Mouse (Mus musculus): ENCODE measurements around the gene Bcan. TPM values are rescaled to one million over a fixed set of nuclear protein-coding genes. Genes with fewer than 3 reads are reported as not detected.

Bcan gene
- total and polyA plus RNA-seq, 3 experiments, result 0.04 TPM; not detected in 2

DNA sequence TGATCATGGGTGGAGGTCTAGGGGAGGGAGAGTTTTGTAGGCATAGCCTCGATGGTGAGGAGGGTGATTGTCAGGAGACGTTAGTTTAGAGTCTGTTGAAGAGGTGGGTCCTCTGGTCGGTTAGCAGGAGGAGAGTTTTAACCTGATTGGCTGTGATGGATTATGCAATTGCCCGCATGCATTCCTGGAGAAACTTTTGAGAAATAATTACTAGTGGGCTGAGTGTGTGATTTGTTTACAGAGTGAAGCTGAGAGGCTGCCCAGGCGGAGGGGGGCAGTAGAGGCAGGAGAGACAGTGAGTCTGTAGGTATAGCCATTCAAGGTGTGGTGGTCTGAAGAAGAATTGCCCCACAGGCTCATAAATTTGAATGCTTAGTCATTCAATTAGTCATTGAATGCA, 33.5 kb upstream of the Bcan start:
- no peak overlapping the region for H3K4me2 ChIP-seq (ENCODE audit: insufficient read depth, low read depth, poor library complexity, severe bottlenecking)
- H3K9ac ChIP-seq (ENCODE audit: insufficient read depth, low read depth), result no peak overlapping the region
- peaks cover 35% of the 10 kb centered on the region for H3K27me3 ChIP-seq (replicated peaks)
- DNase-seq (ENCODE audit: extremely low read depth), result no peak
- dilution Hi-C loops (cut with MboI; ENCODE audit: extremely low pct_ligation_motif_present, extremely low pct_unique_long_range_greater_than_20kb, low sequenced_read_pairs), result no loop called here
- H3K4me1 ChIP-seq (ENCODE audit: control insufficient read depth in 1 of 2, insufficient read depth in 2 of 2), result peaks cover 4 to 15% of the 10 kb centered on the region in 2 experiments; a peak in 3 of 4 replicates
- H3K4me3 ChIP-seq (replicated peaks in 1 of 3; ENCODE audit: low read depth in 2 of 3, low read length in 2 of 3, poor library complexity in 1 of 3), result no peak overlapping the region
- no peaks in the 10 kb centered on the region for H3K79me2 ChIP-seq (replicated peaks; ENCODE audit: control insufficient read depth, extremely low read depth, insufficient read depth, poor library complexity, severe bottlenecking)
- TF ChIP-seq SIN3A (IDR thresholded peaks at IDR 0.05; ENCODE audit: low read length) (no peak), NRF1 (IDR thresholded peaks at IDR 0.05; ENCODE audit: low read depth, low read length) (no peak), RAD21 (IDR thresholded peaks at IDR 0.05; ENCODE audit: low read depth, low read length) (no peak), MYC (IDR thresholded peaks at IDR 0.05; ENCODE audit: low read depth, low read length) (no peak), E2F4 (IDR thresholded peaks at IDR 0.05; ENCODE audit: insufficient replicate concordance, low read depth, low read length) (no peak), PAX5 (IDR thresholded peaks at IDR 0.05; ENCODE audit: low read length) (no peak), ZKSCAN1 (IDR thresholded peaks at IDR 0.05; ENCODE audit: borderline replicate concordance, low read depth, low read length) (no peak), GABPA (IDR thresholded peaks at IDR 0.05; ENCODE audit: insufficient replicate concordance, low read depth, low read length) (no peak), JUN (IDR thresholded peaks at IDR 0.05; ENCODE audit: insufficient read depth, low read depth, low read length) (no peak), CTCF (conservative IDR thresholded peaks at IDR 0.05 in 1 of 2, IDR thresholded peaks at IDR 0.05 in 1 of 2; ENCODE audit: low read depth in 2 of 2, low read length in 2 of 2) (no peak), SMC3 (IDR thresholded peaks at IDR 0.05; ENCODE audit: low read depth, low read length) (no peak), IRF4 (IDR thresholded peaks at IDR 0.05; ENCODE audit: low read depth, low read length) (no peak), KAT2A (IDR thresholded peaks at IDR 0.05; ENCODE audit: insufficient replicate concordance, low read length) (no peak), BHLHE40 (IDR thresholded peaks at IDR 0.05; ENCODE audit: low read depth, low read length) (no peak), ZNF384 (IDR thresholded peaks at IDR 0.05; ENCODE audit: low read depth, low read length) (no peak), POLR2AphosphoS2 (IDR thresholded peaks at IDR 0.05; ENCODE audit: low read depth, low read length) (no peak), CHD2 (IDR thresholded peaks at IDR 0.05; ENCODE audit: low read length) (no peak), UBTF (IDR thresholded peaks at IDR 0.05; ENCODE audit: low read depth, low read length) (no peak)
- in situ Hi-C loops (cut with MboI; ENCODE audit: low pct_ligation_motif_present, low pct_unique_long_range_greater_than_20kb, low sequenced_read_pairs), result no loop called here
- no peak overlapping the region for H3K27ac ChIP-seq (ENCODE audit: insufficient read depth, low read depth)
- H3K36me3 ChIP-seq (replicated peaks in 1 of 2; ENCODE audit: control insufficient read depth in 1 of 2, insufficient read depth in 1 of 2, low read length in 1 of 2), result no peaks in the 10 kb centered on the region
- peaks cover 4% of the 10 kb centered on the region for H3K9me3 ChIP-seq (replicated peaks; ENCODE audit: low read length)

DNA sequence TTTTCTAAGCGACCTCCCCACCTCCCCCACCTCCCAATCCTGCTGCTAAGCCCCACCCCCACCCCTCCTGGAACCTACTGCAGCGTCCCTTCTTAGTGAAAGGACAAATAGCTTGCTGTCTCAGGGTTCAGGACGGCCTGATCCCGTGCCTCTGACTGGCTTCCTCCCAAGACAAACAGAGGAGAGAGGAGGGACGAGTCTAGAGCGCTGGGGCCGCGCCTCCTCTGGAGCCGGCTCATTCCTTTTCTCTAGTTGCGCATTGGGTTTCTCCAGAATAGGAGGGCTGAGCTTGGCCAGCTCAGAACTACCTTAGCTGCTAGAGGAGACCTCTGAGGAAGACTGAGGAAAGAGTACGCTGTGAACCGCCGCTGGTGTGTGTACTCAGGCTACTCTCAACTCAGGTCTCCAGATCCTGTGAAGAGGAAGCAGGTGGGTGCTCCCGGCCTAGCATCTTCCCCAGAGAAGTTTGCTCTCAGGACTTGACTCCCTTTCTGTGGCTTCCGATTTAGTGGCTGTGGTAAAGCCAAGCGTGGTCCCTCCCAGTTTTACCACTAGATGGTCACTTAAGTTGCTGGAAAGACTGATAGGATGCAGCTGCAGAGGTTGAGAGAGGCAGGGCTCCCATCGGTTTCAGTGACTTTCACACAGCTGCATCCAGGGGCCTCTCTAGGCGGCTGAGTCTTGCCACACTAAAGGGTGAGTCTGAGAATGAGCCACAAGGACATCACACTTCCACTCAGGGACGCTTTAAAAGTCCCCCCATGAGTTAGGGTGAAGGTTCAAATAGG, 30.8 kb upstream of the Bcan start:
- no peak overlapping the region for H3K9ac ChIP-seq (ENCODE audit: insufficient read depth, low read depth)
- no peaks in the 10 kb centered on the region for H3K36me3 ChIP-seq (replicated peaks in 1 of 2; ENCODE audit: control insufficient read depth in 1 of 2, insufficient read depth in 1 of 2, low read length in 1 of 2)
- peaks cover 3 to 9% of the 10 kb centered on the region in 2 experiments; a peak in 3 of 4 replicates for H3K4me1 ChIP-seq (ENCODE audit: control insufficient read depth in 1 of 2, insufficient read depth in 2 of 2)
- in situ Hi-C loops (cut with MboI; ENCODE audit: low pct_ligation_motif_present, low pct_unique_long_range_greater_than_20kb, low sequenced_read_pairs) (no loop called here), dilution Hi-C loops (cut with MboI; ENCODE audit: extremely low pct_ligation_motif_present, extremely low pct_unique_long_range_greater_than_20kb, low sequenced_read_pairs) (no loop called here)
- H3K79me2 ChIP-seq (replicated peaks; ENCODE audit: control insufficient read depth, extremely low read depth, insufficient read depth, poor library complexity, severe bottlenecking), result no peaks in the 10 kb centered on the region
- TF ChIP-seq HCFC1 (IDR thresholded peaks at IDR 0.05; ENCODE audit: low read depth, low read length), result no peak
- TF ChIP-seq SIN3A (IDR thresholded peaks at IDR 0.05; ENCODE audit: low read length), result 0 out of 2 replicates have a peak, but pooled peaks have one; percentile 30
- TF ChIP-seq IRF4 (IDR thresholded peaks at IDR 0.05; ENCODE audit: low read depth, low read length), result 0 out of 2 replicates have a peak, but pooled peaks have one; percentile 17
- H3K27me3 ChIP-seq (replicated peaks), result peaks cover 42% of the 10 kb centered on the region
- no peak overlapping the region for H3K4me3 ChIP-seq (replicated peaks in 1 of 3; ENCODE audit: low read depth in 2 of 3, low read length in 2 of 3, poor library complexity in 1 of 3)
- H3K27ac ChIP-seq (ENCODE audit: insufficient read depth, low read depth), result no peak overlapping the region
- no peak overlapping the region for H3K4me2 ChIP-seq (ENCODE audit: insufficient read depth, low read depth, poor library complexity, severe bottlenecking)
- H3K9me3 ChIP-seq (replicated peaks; ENCODE audit: low read length), result peaks cover 12% of the 10 kb centered on the region
- peak; percentile 10 for DNase-seq (ENCODE audit: extremely low read depth)
